ENCODE assay signal across 8 mouse cellular contexts in genomic region chr9:110709640-110710258, GRCm38 (mm10). TPM values are rescaled to one million over a fixed set of nuclear protein-coding genes. Genes with fewer than 3 reads are reported as not detected.
DNase-seq lines count a peak whose midpoint lies in the region; ATAC-seq and TF ChIP-seq lines count a peak whose summit lies in the region.

No protein-coding gene starts in this region.

- peak; percentile 49 for TF ChIP-seq POLR2A in CH12.LX (IDR thresholded peaks at IDR 0.05; ENCODE audit: low read depth, low read length)
- no peak for TF ChIP-seq POLR2A in testis, adult 2 months (IDR thresholded peaks at IDR 0.05; ENCODE audit: control insufficient read depth, low read depth, low read length)

- H3K27me3 ChIP-seq in CH12.LX (replicated peaks) = no peaks in the 10 kb centered on the region
- no peaks in the 10 kb centered on the region for H3K27me3 ChIP-seq in forebrain, embryonic 13.5 days
- no peaks in the 10 kb centered on the region for H3K27me3 ChIP-seq in heart, postnatal 0 days (ENCODE audit: control insufficient read depth, insufficient read depth, low read length)
- no peaks in the 10 kb centered on the region for H3K27me3 ChIP-seq in liver, postnatal 0 days (ENCODE audit: insufficient read depth, low read length)
- H3K27me3 ChIP-seq in neural tube, embryonic 13.5 days = no peaks in the 10 kb centered on the region
- H3K27me3 ChIP-seq in testis, adult 2 months (ENCODE audit: control insufficient read depth, insufficient read depth, low read length) = no peaks in the 10 kb centered on the region

- WGBS in forebrain, embryonic 13.5 days = 44% methylated on average over 5 of the region's 5 CpGs
- 32% methylated on average over 5 of the region's 5 CpGs for WGBS in heart, postnatal 0 days
- 24% methylated on average over 5 of the region's 5 CpGs for WGBS in liver, postnatal 0 days (ENCODE audit: insufficient replicate concordance)
- 54% methylated on average over 5 of the region's 5 CpGs for WGBS in neural tube, embryonic 13.5 days

- H3K4me3 ChIP-seq in CH12.LX (replicated peaks in 1 of 3; ENCODE audit: low read depth in 2 of 3, low read length in 2 of 3, poor library complexity in 1 of 3) = peak overlapping the region; percentile 63 to 69 (median 65)
- H3K4me3 ChIP-seq in forebrain, embryonic 13.5 days = no peak overlapping the region
- H3K4me3 ChIP-seq in heart, postnatal 0 days (ENCODE audit: low read depth, low read length) = peak overlapping the region; percentile 35
- H3K4me3 ChIP-seq in liver, postnatal 0 days (ENCODE audit: low read depth, low read length) = peak overlapping the region; percentile 35
- H3K4me3 ChIP-seq in neural tube, embryonic 13.5 days = peak overlapping the region; percentile 6
- no peak overlapping the region for H3K4me3 ChIP-seq in testis, adult 2 months (ENCODE audit: control insufficient read depth, low read depth, low read length)

- no peaks in the 10 kb centered on the region; the same call in 1 of the 2 replicates for H3K79me2 ChIP-seq in CH12.LX (replicated peaks; ENCODE audit: control insufficient read depth, extremely low read depth, insufficient read depth, poor library complexity, severe bottlenecking)

- in situ Hi-C loops in CH12.LX (cut with MboI; ENCODE audit: low pct_ligation_motif_present, low pct_unique_long_range_greater_than_20kb, low sequenced_read_pairs) = loop anchor here (5.0 kb wide), 1 partner anchor 67 kb away; no protein-coding TSS in a partner anchor

- H3K9ac ChIP-seq in CH12.LX (ENCODE audit: insufficient read depth, low read depth) = peak overlapping the region; percentile 74
- H3K9ac ChIP-seq in forebrain, embryonic 13.5 days = no peak overlapping the region
- peak overlapping the region; percentile 9; the same call in 1 of the 2 replicates for H3K9ac ChIP-seq in heart, postnatal 0 days (replicated peaks; ENCODE audit: low read depth, low read length)
- peak overlapping the region; percentile 47 for H3K9ac ChIP-seq in liver, postnatal 0 days (replicated peaks)
- H3K9ac ChIP-seq in neural tube, embryonic 13.5 days = 0 out of 2 replicates have a peak overlapping the region, but pooled peaks have one; percentile 41

- dilution Hi-C loops in CH12.LX (cut with MboI; ENCODE audit: extremely low pct_ligation_motif_present, extremely low pct_unique_long_range_greater_than_20kb, low sequenced_read_pairs) = no loop called here

- ATAC-seq in forebrain, embryonic 13.5 days = peak; percentile 87
- ATAC-seq in heart, postnatal 0 days (ENCODE audit: insufficient read depth, low read depth) = peak; percentile 85
- peak; percentile 77 for ATAC-seq in liver, postnatal 0 days
- ATAC-seq in neural tube, embryonic 13.5 days (ENCODE audit: low read depth) = peak; percentile 65

- peak overlapping the region; percentile 72 for H3K4me2 ChIP-seq in CH12.LX (ENCODE audit: insufficient read depth, low read depth, poor library complexity, severe bottlenecking)
- no peak overlapping the region for H3K4me2 ChIP-seq in forebrain, embryonic 13.5 days
- H3K4me2 ChIP-seq in heart, postnatal 0 days (ENCODE audit: low read depth, low read length) = peak overlapping the region; percentile 43
- H3K4me2 ChIP-seq in liver, postnatal 0 days (ENCODE audit: low read depth, low read length) = peak overlapping the region; percentile 55
- peak overlapping the region; percentile 15; the same call in 1 of the 2 replicates for H3K4me2 ChIP-seq in neural tube, embryonic 13.5 days

- H3K9me3 ChIP-seq in CH12.LX (replicated peaks; ENCODE audit: low read length) = no peaks in the 10 kb centered on the region
- H3K9me3 ChIP-seq in forebrain, embryonic 13.5 days (replicated peaks) = no peaks in the 10 kb centered on the region
- no peaks in the 10 kb centered on the region for H3K9me3 ChIP-seq in heart, postnatal 0 days (replicated peaks; ENCODE audit: control insufficient read depth, low read length)
- no peaks in the 10 kb centered on the region for H3K9me3 ChIP-seq in liver, postnatal 0 days (ENCODE audit: low read length)
- no peaks in the 10 kb centered on the region for H3K9me3 ChIP-seq in neural tube, embryonic 13.5 days

- H3K27ac ChIP-seq in CH12.LX (ENCODE audit: insufficient read depth, low read depth) = no peak overlapping the region
- no peak overlapping the region for H3K27ac ChIP-seq in forebrain, embryonic 13.5 days
- H3K27ac ChIP-seq in heart, postnatal 0 days (ENCODE audit: low read depth) = no peak overlapping the region
- no peak overlapping the region for H3K27ac ChIP-seq in liver, postnatal 0 days (ENCODE audit: low read depth)
- H3K27ac ChIP-seq in neural tube, embryonic 13.5 days (replicated peaks) = no peak overlapping the region
- H3K27ac ChIP-seq in testis, adult 2 months (ENCODE audit: control insufficient read depth, insufficient read depth, low read depth, low read length) = no peak overlapping the region

- peak; percentile 44 to 94; a peak in 3 of 4 replicates for TF ChIP-seq CTCF in CH12.LX (conservative IDR thresholded peaks at IDR 0.05 in 1 of 2, IDR thresholded peaks at IDR 0.05 in 1 of 2; ENCODE audit: low read depth in 2 of 2, low read length in 2 of 2)
- peak; percentile 97 for TF ChIP-seq CTCF in heart, postnatal 0 days (IDR thresholded peaks at IDR 0.05; ENCODE audit: low read depth)
- TF ChIP-seq CTCF in liver, postnatal 0 days (IDR thresholded peaks at IDR 0.05; ENCODE audit: low read depth) = peak; percentile 97
- peak; percentile 44; the same call in 1 of the 2 replicates for TF ChIP-seq CTCF in testis, adult 2 months (IDR thresholded peaks at IDR 0.05; ENCODE audit: control insufficient read depth, insufficient read depth, insufficient replicate concordance, low read depth, low read length)

- peak; percentile 49; the same call in 1 of the 2 replicates for TF ChIP-seq EP300 in CH12.LX (IDR thresholded peaks at IDR 0.05; ENCODE audit: low read length)
- no peak for TF ChIP-seq EP300 in heart, postnatal 0 days (IDR thresholded peaks at IDR 0.05; ENCODE audit: low read depth)
- TF ChIP-seq EP300 in liver, postnatal 0 days (IDR thresholded peaks at IDR 0.05; ENCODE audit: low read depth) = no peak

- DNase-seq in CH12.LX (ENCODE audit: extremely low read depth) = peak; percentile 90
- peak; percentile 61 for DNase-seq in c-Kit-positive CD71-positive TER-119-positive erythroid progenitor cells, embryonic 14.5 days (ENCODE audit: low spot score)
- DNase-seq in heart, postnatal 0 days (ENCODE audit: low spot score) = peak; percentile 81
- DNase-seq in kidney, postnatal 4 days = peak; percentile 77 to 86
- peak; percentile 80 for DNase-seq in liver, postnatal 0 days

- peaks cover 6 to 37% of the 10 kb centered on the region in 2 experiments for H3K4me1 ChIP-seq in CH12.LX (ENCODE audit: control insufficient read depth in 1 of 2, insufficient read depth in 2 of 2)
- H3K4me1 ChIP-seq in forebrain, embryonic 13.5 days = no peaks in the 10 kb centered on the region
- H3K4me1 ChIP-seq in heart, postnatal 0 days (ENCODE audit: control insufficient read depth, insufficient read depth) = no peaks in the 10 kb centered on the region
- no peaks in the 10 kb centered on the region for H3K4me1 ChIP-seq in liver, postnatal 0 days (ENCODE audit: insufficient read depth)
- 0 out of 2 replicates have a peak, but pooled peaks cover 3% of the 10 kb centered on the region for H3K4me1 ChIP-seq in neural tube, embryonic 13.5 days (replicated peaks)
- H3K4me1 ChIP-seq in testis, adult 2 months (ENCODE audit: control insufficient read depth, insufficient read depth, low read length) = no peaks in the 10 kb centered on the region

- peak; percentile 97 for TF ChIP-seq RAD21 in CH12.LX (IDR thresholded peaks at IDR 0.05; ENCODE audit: low read depth, low read length)

- peaks cover 27 to 64% of the 10 kb centered on the region in 2 experiments for H3K36me3 ChIP-seq in CH12.LX (replicated peaks in 1 of 2; ENCODE audit: control insufficient read depth in 1 of 2, insufficient read depth in 1 of 2, low read length in 1 of 2)
- H3K36me3 ChIP-seq in forebrain, embryonic 13.5 days (ENCODE audit: poor library complexity, severe bottlenecking) = peaks cover 51% of the 10 kb centered on the region
- H3K36me3 ChIP-seq in heart, postnatal 0 days (replicated peaks; ENCODE audit: control insufficient read depth, insufficient read depth, low read length) = peaks cover 31% of the 10 kb centered on the region
- peaks cover 26% of the 10 kb centered on the region for H3K36me3 ChIP-seq in liver, postnatal 0 days (replicated peaks; ENCODE audit: insufficient read depth, low read length)
- H3K36me3 ChIP-seq in neural tube, embryonic 13.5 days = peaks cover 43% of the 10 kb centered on the region
- no peaks in the 10 kb centered on the region for H3K36me3 ChIP-seq in testis, adult 2 months (ENCODE audit: control insufficient read depth, insufficient read depth, low read length)

RNA-seq across cellular contexts. Expression of gene Myl3, which starts 31.9 kb away (rescaled TPM):
- not detected in 2 replicates for total RNA-seq in CH12.LX (2012; rRNA removed)
- total RNA-seq in CH12.LX (2014; rRNA removed) = not detected in 2 replicates
- polyA plus RNA-seq in CH12.LX (2012; ENCODE audit: insufficient read length, low read depth) = not detected in 2 replicates
- 0.40 and 1.8 TPM in 2 replicates for polyA plus RNA-seq in forebrain, embryonic 13.5 days (2015; fragmentation: Nextera tagmentation; extraction: Ambion mirVana)
- 7,206 and 8,752 TPM in 2 replicates for total RNA-seq in heart, postnatal 0 days (2014; rRNA removed; ENCODE audit: low replicate concordance)
- 7,883 and 7,975 TPM in 2 replicates for polyA plus RNA-seq in heart, postnatal 0 days (2015; fragmentation: Nextera tagmentation; extraction: Ambion mirVana)
- 0.52 and 2.0 TPM in 2 replicates for polyA plus RNA-seq in liver, postnatal 0 days (2015; fragmentation: Nextera tagmentation; extraction: Ambion mirVana)
- polyA plus RNA-seq in neural tube, embryonic 13.5 days (2015; fragmentation: Nextera tagmentation; extraction: Ambion mirVana) = 1.2 and 3.8 TPM in 2 replicates
- polyA plus RNA-seq in testis, adult 2 months (2012; rRNA removed) = 0.90 TPM in 2 replicates

RNA-seq across cellular contexts. Expression of gene Pth1r, which starts 37.2 kb away (rescaled TPM):
- total RNA-seq in CH12.LX (2012; rRNA removed) (0.34 and 0.76 TPM in 2 replicates), CH12.LX (2014; rRNA removed) (not detected in 2 replicates)
- polyA plus RNA-seq in CH12.LX (2012; ENCODE audit: insufficient read length, low read depth) = 0.10 and 0.35 TPM in 2 replicates
- 5.5 and 5.9 TPM in 2 replicates for polyA plus RNA-seq in forebrain, embryonic 13.5 days (2015; fragmentation: Nextera tagmentation; extraction: Ambion mirVana)
- 34.2 and 41.8 TPM in 2 replicates for total RNA-seq in heart, postnatal 0 days (2014; rRNA removed; ENCODE audit: low replicate concordance)
- polyA plus RNA-seq in heart, postnatal 0 days (2015; fragmentation: Nextera tagmentation; extraction: Ambion mirVana) = 11.4 and 12.0 TPM in 2 replicates
- 5.2 and 5.3 TPM in 2 replicates for polyA plus RNA-seq in liver, postnatal 0 days (2015; fragmentation: Nextera tagmentation; extraction: Ambion mirVana)
- 17.6 and 20.2 TPM in 2 replicates for polyA plus RNA-seq in neural tube, embryonic 13.5 days (2015; fragmentation: Nextera tagmentation; extraction: Ambion mirVana)
- 2.8 and 2.9 TPM in 2 replicates for polyA plus RNA-seq in testis, adult 2 months (2012; rRNA removed)

RNA-seq across cellular contexts. Expression of gene Ccdc12, which starts 53.4 kb away (rescaled TPM):
- 97.8 and 122 TPM in 2 replicates for total RNA-seq in CH12.LX (2012; rRNA removed)
- total RNA-seq in CH12.LX (2014; rRNA removed) = 85.2 and 89.1 TPM in 2 replicates
- polyA plus RNA-seq in CH12.LX (2012; ENCODE audit: insufficient read length, low read depth) = 104 and 106 TPM in 2 replicates
- polyA plus RNA-seq in forebrain, embryonic 13.5 days (2015; fragmentation: Nextera tagmentation; extraction: Ambion mirVana) = 146 and 152 TPM in 2 replicates
- total RNA-seq in heart, postnatal 0 days (2014; rRNA removed; ENCODE audit: low replicate concordance) = 52.9 and 95.9 TPM in 2 replicates
- 134 and 143 TPM in 2 replicates for polyA plus RNA-seq in heart, postnatal 0 days (2015; fragmentation: Nextera tagmentation; extraction: Ambion mirVana)
- 69.3 and 71.1 TPM in 2 replicates for polyA plus RNA-seq in liver, postnatal 0 days (2015; fragmentation: Nextera tagmentation; extraction: Ambion mirVana)
- polyA plus RNA-seq in neural tube, embryonic 13.5 days (2015; fragmentation: Nextera tagmentation; extraction: Ambion mirVana) = 105 and 118 TPM in 2 replicates
- polyA plus RNA-seq in testis, adult 2 months (2012; rRNA removed) = 76.5 and 78.9 TPM in 2 replicates

RNA-seq across cellular contexts. Expression of gene Nbeal2, which starts 55.8 kb away (rescaled TPM):
- total RNA-seq in CH12.LX (2012; rRNA removed) (8.4 and 13.6 TPM in 2 replicates), CH12.LX (2014; rRNA removed) (2.6 and 3.2 TPM in 2 replicates)
- polyA plus RNA-seq in CH12.LX (2012; ENCODE audit: insufficient read length, low read depth) = 17.7 and 19.7 TPM in 2 replicates
- polyA plus RNA-seq in forebrain, embryonic 13.5 days (2015; fragmentation: Nextera tagmentation; extraction: Ambion mirVana) = 2.1 and 2.2 TPM in 2 replicates
- total RNA-seq in heart, postnatal 0 days (2014; rRNA removed; ENCODE audit: low replicate concordance) = 11.5 and 12.9 TPM in 2 replicates
- polyA plus RNA-seq in heart, postnatal 0 days (2015; fragmentation: Nextera tagmentation; extraction: Ambion mirVana) = 1.2 and 1.6 TPM in 2 replicates
- 1.5 and 2.0 TPM in 2 replicates for polyA plus RNA-seq in liver, postnatal 0 days (2015; fragmentation: Nextera tagmentation; extraction: Ambion mirVana)
- polyA plus RNA-seq in neural tube, embryonic 13.5 days (2015; fragmentation: Nextera tagmentation; extraction: Ambion mirVana) = 1.8 and 2.2 TPM in 2 replicates
- 5.4 and 6.1 TPM in 2 replicates for polyA plus RNA-seq in testis, adult 2 months (2012; rRNA removed)

Comparison
In these comparisons a context has a peak if more than half of its experiments do, and no peak if none do; other contexts are left out.
1. H3K4me3 ChIP-seq: peak in CH12.LX (3 of 3), heart, postnatal 0 days (single experiment), liver, postnatal 0 days (single experiment) and neural tube, embryonic 13.5 days (single experiment); none in forebrain, embryonic 13.5 days (single experiment) and testis, adult 2 months (single experiment).
2. CTCF ChIP-seq: peak in every context shown above with its lines; median percentile 97 in heart, postnatal 0 days; 97 in liver, postnatal 0 days; 69 in CH12.LX; 44 in testis, adult 2 months.
3. RNA of gene Myl3, which starts 31.9 kb away (polyA plus RNA-seq): 7,883 to 7,975 TPM in heart, postnatal 0 days; 1.2 to 3.8 TPM in neural tube, embryonic 13.5 days, 0.90 TPM in testis, adult 2 months, 0.52 to 2.0 TPM in liver, postnatal 0 days, 0.40 to 1.8 TPM in forebrain, embryonic 13.5 days and not detected in CH12.LX; every median in the first group is over 1,000 times any median in the second.
4. Peak in every context shown above with its lines, with median percentiles within 50 percentile points of each other: DNase-seq and ATAC-seq.